Mouse (Mus musculus) natural killer cell, adult 2 months (primary cell): ENCODE measurements around the gene Gapvd1.
"Not testable (repeated sequence)": the region's sequence is repeated elsewhere in the genome, so short reads cannot be mapped to it uniquely, and the experiment has no call there.

Experiments used
- DNase-seq, 2 experiments: peaks; one replicate each; pipeline ENCODE4 v3.0.0; 2022; ENCODE audit warnings: low spot score in 2 of 2

Gapvd1 gene

DNA sequence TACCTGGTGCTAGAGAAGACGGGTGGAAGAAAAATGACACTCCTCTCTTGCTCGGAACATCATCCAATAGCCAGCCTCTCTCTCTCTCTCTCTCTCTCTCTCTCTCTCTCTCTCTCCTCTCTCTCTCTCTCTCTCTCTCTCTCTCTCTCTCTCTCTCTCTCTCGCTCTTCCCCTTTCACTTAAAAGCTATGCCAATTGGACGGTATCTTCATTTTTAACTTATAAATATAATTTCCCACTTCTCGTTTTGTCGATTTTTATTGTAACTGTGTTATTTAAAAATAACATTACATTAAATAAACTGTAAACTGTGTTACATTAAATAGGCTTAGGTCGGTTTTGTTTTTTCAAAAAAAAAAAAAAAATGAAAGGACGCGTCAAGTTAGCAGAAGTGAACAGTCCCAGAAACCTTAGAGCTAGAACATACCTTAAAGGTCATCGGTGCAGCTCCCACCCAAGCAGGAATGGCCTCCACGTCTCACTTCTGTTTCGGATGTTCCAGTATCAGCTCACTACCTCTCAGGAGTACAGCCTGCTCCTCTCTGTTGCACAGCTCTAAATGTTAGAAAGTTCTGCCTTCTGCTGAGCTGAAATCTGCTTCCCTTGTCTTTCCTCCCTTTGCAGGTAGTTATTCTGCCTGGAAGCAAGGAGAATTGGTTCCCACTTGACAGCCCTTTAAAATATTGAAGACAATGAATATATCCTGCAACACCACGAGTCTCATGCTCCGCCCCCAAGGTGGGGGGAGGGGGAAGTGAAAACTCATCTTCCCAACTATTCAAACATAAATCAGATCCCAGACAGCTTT is at the start of gene Gapvd1:
Gene Gapvd1 (minus strand): TSS at position 682 of the 808 bp plus-strand sequence.
- no peak for DNase-seq

DNA sequence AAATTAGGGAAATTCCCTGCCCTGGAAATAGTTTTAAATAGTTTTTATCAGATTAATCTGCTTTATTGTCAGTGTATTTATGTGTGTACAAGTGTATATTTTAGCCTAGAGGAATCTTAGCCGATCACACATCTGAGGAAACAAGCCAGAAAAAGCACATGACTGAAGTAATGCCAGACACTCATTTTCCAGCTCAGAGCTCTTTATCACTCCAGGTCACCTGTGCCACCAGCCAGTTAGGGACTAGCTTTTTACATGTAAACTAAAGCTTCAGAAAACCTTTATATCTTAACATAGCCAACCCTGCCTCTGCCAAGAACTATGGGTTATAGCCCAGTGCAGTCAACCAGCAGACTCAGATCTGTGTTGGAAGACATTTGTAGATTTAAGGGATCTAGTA is 49.8 kb upstream of the Gapvd1 start:
- DNase-seq: no peak

DNA sequence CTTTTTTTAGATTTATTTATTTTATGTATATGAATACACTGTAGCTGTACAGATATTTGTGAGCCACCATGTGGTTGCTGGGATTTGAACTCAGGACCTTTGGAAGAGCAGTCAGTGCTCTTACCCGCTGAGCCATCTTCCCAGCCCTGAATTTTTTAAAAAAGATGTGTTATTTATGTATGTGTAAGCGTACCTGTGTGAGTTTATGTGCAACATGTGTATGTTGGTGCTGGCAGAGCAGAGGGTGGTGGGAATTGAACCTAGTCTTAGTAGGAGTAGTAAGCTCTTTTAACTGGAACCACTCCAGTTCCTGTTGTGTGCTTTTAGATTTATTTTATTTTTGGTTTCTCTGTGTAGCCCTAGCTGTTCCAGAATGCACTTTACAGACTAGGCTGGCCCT is 49.1 kb upstream of the Gapvd1 start:
- no peak for DNase-seq

DNA sequence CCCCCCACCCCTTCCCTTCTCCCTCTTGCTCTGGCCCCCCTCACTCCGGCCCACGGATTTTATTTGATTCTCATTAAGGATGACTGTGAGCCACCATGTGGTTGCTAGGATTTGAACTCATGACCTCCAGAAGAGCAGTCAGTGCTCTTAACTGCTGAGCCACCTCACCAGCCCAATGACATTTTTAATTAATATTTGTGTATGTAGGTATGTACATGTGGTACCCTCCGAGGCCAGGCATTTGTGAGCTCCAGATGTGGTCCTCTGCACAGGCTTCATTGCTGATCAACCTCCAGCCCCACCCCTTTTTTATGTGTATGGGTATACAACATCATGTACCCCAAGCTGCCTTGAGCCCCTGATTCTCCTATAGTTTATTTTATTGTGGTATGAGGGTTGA is 48.7 kb upstream of the Gapvd1 start:
- no peak for DNase-seq

- peak; percentile 39 to 43 for DNase-seq
Observed at GRCm38 (mm10) chr2:34802565-34803245, 47.7 kb upstream of the Gapvd1 start.

GRCm38 (mm10) chr2:34801516-34802482 is 46.8 kb upstream of the Gapvd1 start:
- DNase-seq: peak; percentile 96 to 97

- no peak for DNase-seq
Observed at GRCm38 (mm10) chr2:34800371-34800770, 45.3 kb upstream of the Gapvd1 start.

- DNase-seq: peak; percentile 67 to 75
Observed at GRCm38 (mm10) chr2:34799357-34800256, 44.6 kb upstream of the Gapvd1 start, which contains the start of gene Rabepk. TSS of gene Rabepk (minus strand) at chr2:34799912.

DNA sequence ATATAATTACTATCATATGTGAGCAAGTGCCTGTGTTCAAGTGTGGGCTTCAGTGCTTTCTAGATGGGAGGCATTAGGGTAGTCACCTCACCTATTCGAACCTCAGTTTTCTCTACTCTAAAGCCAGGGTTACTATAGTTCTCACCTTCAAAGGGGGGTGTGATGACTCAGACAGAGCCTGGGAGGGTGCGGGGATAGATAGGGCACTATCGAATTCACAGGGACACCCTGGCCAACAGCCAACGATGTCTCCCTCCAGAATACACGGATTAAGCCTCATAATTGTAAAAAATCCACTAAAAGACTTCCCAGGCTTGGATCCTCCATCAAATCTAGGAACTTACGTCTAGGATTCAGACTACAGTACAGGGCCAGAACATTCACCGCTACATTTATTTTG is 40.4 kb upstream of the Gapvd1 start:
- DNase-seq: no peak

- no peak for DNase-seq
Observed at GRCm38 (mm10) chr2:34794511-34794910, 39.5 kb upstream of the Gapvd1 start.

DNA sequence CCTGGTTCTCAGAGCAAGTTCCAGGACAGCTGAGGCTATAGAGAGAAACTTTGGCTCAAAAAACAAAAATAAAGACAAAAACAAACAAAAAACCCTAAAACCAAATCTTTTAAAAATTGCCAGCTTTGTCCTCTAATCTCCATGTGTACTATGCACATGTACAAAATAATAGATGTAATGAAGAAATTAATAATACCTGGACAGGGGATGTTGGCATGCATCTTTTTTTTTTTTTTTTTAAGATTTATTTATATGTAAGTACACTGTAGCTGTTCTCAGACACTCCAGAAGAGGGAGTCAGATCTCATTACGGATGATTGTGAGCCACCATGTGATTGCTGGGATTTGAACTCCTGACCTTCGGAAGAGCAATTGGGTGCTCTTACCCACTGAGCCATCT is 37.5 kb upstream of the Gapvd1 start:
- not testable (repeated sequence) for DNase-seq

GRCm38 (mm10) chr2:34790282-34790681 is 35.2 kb upstream of the Gapvd1 start:
- peak; percentile 73 to 77 for DNase-seq

GRCm38 (mm10) chr2:34784085-34784484 is 29.1 kb upstream of the Gapvd1 start:
- DNase-seq: peak; percentile 48 to 65

- DNase-seq: no peak
Observed at GRCm38 (mm10) chr2:34783064-34784020, 28.3 kb upstream of the Gapvd1 start.

DNA sequence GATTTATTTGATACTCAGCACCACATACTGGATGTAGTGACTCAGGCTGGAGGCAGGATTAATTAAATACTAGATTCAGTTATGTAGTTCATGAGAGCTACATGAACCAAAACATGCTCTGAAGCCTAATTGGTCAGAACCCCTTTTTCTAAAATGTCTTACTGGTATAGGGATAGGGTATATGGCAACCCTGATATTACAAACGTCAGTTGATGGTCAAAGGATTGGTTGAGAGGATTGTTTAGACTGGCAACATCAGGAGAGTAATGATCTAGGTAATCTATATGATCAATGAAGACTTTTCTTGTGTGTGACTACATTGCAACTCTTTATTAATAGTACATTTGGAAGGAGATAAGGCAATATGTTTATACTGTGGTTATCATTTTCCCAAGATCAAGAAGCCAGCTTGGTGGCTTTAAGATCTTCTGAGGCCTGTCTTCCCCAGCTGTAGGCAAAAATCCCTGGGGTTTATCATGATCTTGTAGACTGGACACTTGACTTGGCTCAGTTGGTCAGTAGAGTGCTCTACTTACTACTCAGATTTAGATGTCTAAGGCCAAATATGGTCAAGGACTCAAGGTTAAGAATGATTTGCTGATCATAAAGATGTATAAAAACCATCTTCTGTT is 22.3 kb upstream of the Gapvd1 start:
- no peak for DNase-seq

- DNase-seq: no peak
Observed at GRCm38 (mm10) chr2:34774493-34774892, 19.5 kb upstream of the Gapvd1 start.

DNA sequence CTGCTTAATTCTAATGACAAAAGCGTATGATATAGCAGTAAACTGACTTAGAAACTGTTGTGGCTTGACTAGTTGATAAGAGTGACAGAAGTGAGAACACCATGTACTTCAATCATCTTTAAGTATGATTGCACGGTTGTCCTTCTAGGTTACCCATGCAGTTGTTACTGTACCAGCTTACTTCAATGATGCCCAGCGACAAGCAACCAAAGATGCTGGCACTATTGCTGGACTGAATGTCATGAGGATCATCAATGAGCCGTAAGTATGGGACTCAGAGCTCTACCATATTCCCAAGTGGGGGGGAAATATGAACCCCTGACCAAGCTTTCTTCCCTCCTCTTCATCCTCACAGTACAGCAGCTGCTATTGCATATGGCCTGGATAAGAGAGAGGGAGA is 18.6 kb upstream of the Gapvd1 start:
- DNase-seq: no peak

DNA sequence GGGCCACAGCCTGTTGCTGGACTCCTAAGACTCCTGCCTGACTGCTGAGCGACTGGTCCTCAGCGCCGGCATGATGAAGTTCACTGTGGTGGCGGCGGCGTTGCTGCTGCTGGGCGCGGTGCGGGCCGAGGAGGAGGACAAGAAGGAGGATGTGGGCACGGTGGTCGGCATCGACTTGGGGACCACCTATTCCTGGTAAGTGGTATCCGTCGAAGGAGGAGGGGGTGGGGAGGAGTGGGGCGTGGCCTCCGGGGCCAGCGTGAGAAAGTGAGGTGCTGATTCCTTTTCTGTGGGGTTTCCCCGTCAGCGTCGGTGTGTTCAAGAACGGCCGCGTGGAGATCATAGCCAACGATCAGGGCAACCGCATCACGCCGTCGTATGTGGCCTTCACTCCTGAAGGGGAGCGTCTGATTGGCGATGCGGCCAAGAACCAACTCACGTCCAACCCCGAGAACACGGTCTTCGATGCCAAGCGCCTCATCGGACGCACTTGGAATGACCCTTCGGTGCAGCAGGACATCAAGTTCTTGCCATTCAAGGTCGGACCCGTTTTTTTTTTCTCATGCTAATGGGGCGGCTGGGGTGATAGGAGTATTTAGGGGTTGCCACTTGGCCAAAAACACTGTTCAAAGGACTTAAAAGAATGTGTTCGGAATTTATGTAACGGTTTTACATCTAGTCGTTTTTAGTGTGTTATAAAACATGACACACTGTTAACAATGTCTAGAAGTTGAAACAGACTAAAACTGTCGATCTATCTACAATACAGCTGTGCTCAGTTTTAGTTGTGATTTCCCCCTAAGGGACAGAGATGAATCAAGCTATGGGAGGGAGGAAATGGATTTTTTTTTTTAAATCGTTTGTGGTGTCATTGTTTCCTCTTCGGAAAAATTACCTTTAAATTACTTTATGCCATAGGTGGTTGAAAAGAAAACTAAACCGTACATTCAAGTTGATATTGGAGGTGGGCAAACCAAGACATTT is 17.5 kb upstream of the Gapvd1 start:
- peak; percentile 80 to 81 for DNase-seq
